Mouse (Mus musculus) thymus, postnatal 10 days (tissue): ENCODE measurements around the gene Krtap8-1.
A peak's percentile ranks its signal among the peaks of the same experiment; 100 is the strongest.

Source experiments
- DNase-seq, 2 experiments: peaks; one replicate each; pipeline ENCODE4 v3.0.0; 2021; ENCODE audit warnings: low spot score in 2 of 2

Krtap8-1 gene

DNA sequence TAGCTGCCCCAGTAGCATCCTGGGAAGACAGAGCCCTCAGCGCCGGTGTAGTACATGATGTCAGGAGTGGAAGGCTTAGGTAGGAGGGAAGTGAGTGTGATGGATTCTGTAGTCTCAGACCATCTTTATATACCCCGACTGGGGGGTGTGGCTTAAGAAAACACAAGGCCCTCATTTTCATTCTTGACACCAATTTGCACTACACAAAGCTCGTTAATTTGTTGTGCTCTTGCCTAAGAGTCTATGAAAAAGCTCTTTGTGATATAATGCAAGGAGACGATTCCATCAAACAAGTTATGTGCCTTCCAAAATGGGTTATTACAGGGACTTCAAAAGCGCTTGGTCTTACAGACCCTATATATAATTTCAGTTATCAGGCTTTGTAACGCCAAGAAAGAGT, at the start of gene Krtap8-1:
TSS of gene Krtap8-1 (minus strand) at position 101 of the 400 bp plus-strand sequence.
- no peak for DNase-seq

DNA sequence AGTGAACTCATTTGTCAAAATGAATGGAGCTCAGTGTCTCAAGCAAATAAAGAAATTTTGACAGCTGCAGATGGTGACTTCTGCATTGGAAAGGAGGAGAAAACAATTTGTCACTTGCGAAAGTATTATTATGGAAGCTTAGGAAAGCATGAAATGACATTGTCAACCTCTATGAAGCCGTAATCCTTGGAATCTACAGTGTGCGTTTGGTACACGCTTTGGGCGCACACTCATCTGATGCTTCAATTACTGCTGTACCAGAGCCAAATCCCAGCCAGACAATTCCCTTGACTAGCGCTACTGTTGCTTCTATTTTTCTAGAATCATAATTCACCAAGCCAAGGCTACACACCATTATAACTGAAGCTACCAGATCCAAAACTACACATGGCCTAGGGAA, 49.6 kb upstream of the Krtap8-1 start:
- no peak for DNase-seq

DNA sequence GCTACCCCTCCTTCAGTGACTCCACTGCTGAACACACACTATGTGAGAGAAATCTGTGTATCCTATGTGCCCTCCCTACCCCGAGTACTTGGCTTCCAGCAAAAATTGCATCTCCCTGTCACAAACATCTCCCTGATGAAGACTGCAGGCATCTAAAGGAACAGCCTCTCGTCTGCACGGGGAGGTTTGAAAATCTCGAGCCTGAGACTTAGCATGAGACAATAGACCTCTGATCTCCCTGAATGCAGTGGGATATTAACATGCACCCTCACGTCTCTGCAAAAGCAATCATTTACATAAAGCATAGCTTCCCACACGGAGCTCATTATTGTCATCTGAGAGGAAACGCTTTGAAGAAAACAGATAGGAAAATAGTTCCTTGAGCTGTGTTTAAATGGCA, 42.8 kb upstream of the Krtap8-1 start:
- DNase-seq: no peak

DNA sequence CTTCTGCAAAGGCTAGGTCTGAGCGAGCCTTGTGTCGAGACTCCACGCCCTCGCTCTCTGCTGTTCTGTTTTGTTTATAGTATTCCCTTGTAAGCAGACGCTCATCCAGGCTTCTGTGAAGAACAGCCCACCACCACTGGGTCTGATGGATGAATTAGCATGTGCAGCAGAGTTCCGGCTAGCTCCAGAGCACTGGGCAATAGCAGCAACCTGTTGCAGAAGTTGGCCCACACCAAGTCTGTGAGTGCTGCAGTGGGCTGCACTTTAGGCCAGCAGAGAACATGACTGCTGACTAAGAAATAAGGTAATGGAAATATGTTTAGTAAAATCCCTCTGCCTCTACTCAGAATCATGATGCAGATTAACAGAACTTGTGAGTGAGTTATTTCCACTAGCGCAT, 42.1 kb upstream of the Krtap8-1 start:
- DNase-seq: no peak

DNA sequence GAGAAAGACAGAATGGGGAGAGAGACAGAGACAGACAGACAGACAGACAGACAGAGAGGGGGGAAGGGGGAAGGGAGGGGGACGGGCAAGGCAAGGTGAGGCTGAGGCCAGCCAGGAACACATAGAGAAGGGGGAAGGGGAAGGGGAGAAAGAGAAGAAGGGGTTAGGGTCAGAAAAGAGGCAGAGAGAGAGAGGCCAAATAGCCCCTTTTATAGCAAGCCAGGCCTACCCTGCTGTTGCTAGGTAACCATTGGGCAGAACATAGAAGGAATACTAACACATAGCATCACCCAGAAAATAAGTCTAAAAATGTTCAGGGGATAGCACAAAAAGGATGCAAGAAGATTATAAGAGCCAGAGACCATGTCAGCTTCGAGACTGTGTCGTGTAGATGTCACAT, 40.6 kb upstream of the Krtap8-1 start:
- DNase-seq: no peak

DNA sequence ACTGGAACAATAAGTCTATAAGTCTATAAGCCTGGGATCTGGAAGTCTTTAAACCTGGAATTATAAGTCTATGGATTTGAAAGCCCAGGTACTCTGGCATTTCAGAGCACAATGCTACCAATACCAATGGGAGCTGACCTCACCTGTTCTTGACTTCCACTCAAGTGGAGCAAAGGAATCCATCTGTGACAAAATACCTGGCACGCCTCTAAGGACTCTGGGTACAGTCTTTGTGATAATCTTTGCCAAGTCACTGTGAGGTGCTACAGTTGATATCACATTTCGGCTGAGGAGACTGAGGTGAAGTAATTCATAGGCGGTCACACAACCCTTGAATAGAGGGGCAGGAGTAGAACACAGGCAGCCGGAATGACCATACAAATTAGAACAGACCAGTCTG, 33.2 kb upstream of the Krtap8-1 start:
- no peak for DNase-seq

DNA sequence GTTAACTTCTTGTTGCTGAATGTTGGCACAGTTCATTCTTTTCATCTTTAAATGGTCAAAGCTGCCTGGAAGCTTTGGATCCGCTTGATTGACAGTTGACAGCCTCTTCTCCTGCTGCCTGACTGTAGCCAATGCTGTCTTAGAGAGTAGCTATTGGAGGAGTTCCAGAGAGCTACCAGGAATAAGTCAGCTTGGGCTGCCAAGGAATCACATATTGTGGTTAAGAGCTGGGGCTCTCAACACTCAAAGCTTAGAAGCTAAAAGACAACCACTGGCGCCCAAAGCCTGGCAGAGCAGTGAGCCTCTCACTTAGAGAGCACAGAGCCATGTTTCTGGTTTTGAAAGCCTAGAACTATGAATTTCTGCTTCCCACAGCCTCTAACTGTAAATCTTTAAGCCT, 32.8 kb upstream of the Krtap8-1 start:
- DNase-seq: no peak

DNA sequence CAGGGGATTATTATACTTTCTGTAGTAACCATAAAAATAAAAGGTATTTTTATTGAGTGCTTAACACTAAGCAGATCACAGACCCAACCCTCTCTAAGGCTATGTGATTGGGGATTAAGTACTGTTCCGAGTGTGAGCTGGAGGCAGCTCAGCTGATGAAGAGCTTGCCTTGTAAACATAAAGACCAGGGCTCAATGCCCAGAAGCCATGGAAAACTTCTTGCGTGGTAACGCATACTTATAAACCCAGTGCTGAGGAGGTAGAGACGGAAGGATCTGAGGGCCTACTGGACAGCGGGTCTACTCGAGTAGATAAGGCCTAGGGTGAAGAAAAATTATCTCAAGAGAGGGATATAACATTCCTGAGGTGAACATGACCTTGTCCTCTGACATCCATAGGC, 32.3 kb upstream of the Krtap8-1 start:
- DNase-seq: no peak

DNA sequence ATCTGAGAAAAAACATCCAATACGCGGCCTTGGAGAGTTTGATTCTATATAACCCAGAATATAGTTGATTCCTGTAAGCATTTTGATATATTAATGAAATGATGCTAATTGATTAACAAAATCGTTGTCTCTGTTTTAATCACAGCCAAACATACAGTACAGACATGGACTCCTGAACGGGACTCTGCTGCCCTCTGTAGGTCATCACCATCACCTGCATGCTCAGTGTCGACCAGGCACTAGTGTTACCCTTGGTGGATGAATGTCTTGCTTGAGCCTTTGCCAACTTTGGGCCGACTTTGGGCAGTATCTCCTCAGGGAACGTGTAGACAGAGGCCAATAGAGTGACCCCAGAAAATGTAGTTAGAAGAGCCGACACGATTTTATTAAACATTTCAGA, 29.9 kb upstream of the Krtap8-1 start:
- DNase-seq: peak in 1 of 2 experiments; percentile 11

DNA sequence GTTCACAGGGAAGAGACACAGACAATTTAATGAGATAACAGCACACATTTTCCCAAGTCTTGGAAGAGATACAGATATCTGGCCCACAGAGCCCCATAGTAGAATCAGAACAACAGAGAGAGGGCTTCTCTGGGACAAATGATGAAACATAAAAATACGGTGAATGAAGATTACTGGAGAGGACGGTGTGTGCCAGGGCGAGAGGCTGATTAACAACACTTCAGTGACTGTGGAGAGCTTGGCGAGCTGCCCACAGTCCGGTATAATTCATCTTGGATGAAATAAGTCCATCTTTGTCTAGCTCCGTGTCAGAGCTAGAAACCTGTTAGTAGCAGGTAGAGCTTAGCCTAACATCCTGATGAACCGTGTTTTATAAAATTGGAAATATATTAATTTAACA, 25.7 kb upstream of the Krtap8-1 start:
- DNase-seq: no peak

DNA sequence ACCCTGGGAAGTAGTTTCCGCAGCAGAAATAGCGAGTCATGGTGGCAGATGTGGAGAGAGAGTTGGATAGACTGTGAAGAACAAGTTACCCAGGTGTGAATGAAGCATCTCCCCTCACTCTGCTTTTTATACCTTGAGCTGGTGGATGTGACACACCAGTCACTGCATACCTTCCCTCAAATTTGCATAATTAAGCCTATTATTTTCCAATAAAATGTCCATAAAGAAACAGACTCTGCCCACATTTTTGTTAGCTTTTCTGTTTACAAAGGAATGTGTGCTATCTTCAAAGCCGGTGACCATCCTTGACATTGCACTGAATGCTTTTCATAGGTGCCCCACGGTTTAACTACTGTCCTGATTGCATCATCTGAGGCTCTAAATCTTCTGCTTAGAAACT, 20.5 kb upstream of the Krtap8-1 start, which contains the start of gene Krtap7-1:
TSS of gene Krtap7-1 (minus strand) at position 101 of the 400 bp plus-strand sequence.
- DNase-seq: no peak

DNA sequence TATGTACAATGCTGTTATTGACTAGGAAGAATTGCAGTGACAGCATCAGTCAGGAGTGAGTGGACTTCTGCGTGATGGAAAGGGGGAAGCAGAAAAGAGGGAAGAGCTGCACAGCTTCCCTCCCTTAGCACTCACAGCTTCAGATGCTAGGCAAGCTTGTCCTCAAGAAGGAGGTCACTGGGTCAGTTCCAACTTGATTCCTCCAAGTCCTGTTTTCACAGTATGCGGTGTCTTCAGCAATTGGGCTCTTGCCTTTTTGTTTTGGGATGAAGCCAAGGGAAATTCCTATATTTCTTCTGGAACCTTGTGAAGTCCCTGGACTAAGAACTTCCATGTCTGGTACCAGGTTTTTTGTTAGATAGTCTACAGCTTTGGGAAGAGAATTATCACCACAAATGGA, 15.8 kb upstream of the Krtap8-1 start:
- DNase-seq: no peak

DNA sequence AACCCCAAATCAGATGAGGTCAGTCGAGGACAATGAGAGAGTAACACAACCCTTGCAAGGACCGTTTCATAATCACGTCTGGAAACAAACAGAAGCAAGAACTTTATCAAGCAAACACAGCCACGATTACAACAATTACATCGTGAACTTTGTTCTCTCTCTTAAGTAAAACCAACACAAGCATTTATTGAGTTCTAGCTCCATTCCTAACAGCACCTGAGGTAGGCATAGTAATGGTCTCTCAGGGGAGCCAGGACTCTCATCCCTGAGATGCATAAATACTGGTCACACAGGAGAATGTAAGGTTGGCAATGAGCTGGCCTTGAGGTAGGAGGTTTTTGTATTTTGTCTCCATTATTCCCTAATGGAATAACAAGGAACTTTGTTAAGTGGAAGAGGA, 14.1 kb upstream of the Krtap8-1 start:
- DNase-seq: no peak

DNA sequence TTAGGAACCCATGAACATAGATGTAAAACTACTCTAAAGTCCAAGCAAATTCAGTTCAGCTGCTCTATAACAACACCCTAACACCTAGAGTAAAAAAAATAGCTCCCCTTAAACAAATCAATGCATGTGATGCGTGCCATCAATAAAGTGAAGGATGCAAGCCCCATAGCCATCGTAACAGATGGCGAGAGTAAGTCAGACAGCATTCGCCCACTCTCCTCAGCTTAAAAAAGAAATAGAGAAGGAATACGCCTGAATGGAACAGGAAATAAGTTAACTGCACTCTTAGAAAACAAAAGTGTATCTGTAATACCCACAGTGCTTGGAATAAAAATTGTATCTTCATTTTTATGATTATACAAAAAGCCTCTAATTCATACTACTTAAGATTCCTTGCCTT, 9.2 kb upstream of the Krtap8-1 start:
- DNase-seq: no peak

DNA sequence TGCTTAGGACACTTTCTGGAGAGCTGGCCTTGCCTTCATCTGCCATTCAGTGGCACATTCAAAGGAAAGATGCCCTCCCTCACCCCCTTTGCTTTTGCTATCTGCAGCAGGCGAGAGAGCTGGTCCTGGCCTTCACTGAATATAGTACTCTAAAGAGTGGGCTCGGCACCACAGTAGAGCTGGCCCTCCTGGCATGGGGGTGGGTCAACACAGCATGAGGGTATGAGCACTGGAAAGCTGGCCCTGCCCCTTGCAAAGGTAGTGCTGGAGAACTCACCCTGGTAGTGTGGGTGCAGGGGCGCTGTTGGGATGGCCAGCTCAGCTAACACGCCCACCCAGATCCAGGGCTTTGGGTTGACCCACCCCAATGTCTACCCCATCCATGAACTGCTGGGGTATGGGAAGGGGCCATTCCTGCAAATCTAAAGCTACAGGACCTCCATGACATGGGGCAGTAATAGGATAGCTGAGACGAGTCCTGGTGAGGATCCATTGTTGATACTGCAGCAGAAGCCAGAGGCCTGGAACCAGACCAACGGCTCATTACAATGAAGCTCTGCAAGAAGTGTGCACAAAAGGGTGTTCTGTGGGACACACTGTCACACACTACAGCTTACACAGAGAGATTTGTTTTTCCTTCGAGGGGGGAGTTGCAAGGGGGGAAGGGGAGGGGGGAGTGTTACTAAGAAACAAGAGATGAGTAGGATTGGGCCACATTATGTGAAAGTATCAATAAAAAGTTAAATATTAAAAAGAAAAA, 7.8 kb upstream of the Krtap8-1 start:
- no peak for DNase-seq

DNA sequence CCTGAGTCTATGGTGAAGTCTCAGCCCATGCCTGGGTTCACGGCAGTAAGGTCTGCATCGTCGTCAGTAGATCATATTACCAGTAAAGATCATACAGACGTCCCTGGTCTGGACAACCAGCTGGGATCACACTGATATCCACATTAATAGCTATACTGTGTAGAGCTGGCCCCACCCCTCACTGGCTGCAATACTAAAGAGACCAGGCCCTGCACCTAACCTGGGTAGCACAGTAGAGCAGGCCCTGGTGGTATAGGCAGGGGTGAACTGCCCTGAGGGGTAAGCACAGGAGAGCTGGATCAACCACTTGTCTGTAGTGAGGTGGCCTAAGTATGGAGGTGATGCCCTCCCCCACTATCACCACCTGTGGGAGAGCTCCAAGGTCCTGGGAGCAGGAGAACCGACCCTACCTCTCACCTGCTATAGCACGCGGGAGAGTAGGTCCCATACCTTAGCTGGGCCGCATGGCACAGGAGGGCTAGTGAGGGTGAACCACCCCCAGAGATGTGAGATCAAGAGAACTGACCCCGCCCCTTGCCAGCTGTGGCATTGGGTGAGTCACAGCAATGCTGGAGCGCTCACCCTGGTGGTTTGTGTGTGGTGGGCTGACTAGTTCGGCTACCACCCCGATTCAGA, 10.0 kb downstream of the Krtap8-1 start:
- no peak for DNase-seq

DNA sequence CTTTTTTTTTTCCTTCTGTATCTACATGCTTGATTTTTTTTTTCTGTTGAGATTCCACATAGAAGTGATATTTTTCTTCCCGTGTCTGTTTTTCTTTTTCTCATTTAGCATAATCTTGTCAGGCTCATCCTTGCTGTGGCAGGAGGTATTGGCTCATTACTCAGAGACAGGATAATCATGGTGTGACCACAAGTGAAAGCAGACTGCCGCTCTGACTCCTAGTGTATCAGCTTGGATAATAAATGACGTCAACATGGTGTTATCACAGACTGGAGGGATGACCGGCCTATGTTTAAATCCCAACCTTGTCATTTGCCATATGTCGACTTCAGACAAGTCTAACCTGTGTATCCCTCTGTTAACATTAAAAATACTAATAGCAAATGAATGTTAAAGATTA, 26.6 kb downstream of the Krtap8-1 start:
- no peak for DNase-seq
